Mouse (Mus musculus): ENCODE measurements at regions not wholly inside any gene's neighbourhood (a gene's known extent, or its start where the extent isn't known, plus 50 kb on each side); places are given as distances from the start of the nearest gene placed in this dataset.
A peak's percentile ranks its signal among the peaks of the same experiment; 100 is the strongest.
"Not testable (repeated sequence)": the region's sequence is repeated elsewhere in the genome, so short reads cannot be mapped to it uniquely, and the experiment has no call there.

- no peak for ATAC-seq
These were observed 193.6 kb upstream of the Six2 start for GRCm38 (mm10) chr17:85881636-85882170.

DNA sequence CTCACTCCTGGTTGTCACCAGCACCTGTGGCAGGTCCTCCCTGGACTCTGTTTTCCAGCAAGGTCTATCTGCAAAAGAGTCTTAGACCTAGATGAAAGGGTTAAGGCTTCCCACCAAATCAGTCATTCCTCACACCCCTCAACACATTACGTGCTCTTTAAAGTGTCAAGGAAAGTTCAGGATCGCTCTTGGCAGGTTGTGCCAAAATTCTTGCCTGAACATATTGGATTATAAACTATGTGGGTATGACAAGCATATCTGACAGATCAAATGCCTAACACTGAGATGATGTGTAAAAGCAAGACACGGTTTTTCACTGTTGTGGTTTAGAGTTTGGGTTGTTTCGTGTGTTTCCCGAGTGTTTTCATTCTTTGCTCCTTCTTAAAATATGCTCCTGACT lies 193.0 kb upstream of the Six2 start:
- no peak for ATAC-seq

GRCm38 (mm10) chr17:85877426-85877825 lies 189.4 kb upstream of the Six2 start:
- no peak for ATAC-seq

- no peak for ATAC-seq
These were observed 188.8 kb upstream of the Six2 start for GRCm38 (mm10) chr17:85876853-85877252.

- peak; percentile 73 for ATAC-seq
These were observed 185.9 kb upstream of the Six2 start for GRCm38 (mm10) chr17:85873853-85874586.

- no peak for ATAC-seq
These were observed 184.9 kb upstream of the Six2 start for GRCm38 (mm10) chr17:85872903-85873413.

DNA sequence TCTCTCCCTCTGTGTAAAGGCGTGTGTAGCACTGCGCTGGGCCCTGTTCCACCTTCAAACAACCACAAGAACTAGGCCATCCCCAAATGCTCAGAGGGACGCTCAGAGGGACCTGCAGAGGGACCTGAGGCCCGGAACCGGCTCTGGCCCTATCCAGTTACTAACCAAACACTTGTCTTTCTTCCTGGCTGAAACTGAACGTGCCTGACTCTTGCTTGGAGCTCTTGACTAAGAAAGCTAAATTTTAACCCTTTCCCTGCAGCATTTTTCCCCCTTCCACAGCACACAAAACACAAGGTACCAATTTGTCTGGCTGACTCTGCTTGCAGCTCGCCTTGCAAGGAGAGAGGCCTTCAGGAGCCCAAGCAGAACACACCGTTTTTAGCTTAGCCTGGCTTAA lies 182.3 kb upstream of the Six2 start:
- no peak for ATAC-seq

GRCm38 (mm10) chr17:85869179-85869578 lies 181.1 kb upstream of the Six2 start:
- ATAC-seq = no peak

DNA sequence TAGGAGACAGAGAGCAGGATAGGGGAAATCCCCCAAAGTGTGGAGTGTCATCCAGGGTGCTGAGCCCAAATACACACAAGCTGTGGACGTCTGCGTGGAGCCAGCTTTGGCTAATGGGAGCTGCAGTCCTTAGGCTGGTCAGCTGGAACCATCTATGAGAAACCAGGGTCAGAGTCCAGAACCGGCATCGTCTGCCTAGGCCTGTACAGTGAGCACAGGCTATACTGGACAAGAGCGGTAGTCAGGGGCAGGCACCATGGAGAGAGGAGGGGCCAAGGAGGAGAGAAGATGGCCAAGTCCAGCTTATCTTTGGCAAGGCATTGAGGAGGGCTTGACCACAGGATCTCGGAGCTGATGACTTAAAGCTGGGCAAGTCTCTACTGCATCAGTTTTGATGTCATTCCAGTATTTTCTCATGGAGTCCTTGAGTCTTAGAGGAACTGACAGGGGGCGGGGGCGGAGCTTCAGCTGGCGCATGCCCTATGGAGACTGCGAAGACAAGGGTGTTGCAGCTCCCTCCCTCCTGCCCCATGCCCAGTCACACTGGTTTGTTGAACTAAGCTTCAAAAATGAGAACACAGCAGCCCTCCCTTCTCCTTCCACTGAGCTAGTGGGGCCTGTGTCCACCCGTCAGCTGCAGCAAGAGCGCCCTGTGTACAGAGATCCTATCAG lies 180.0 kb upstream of the Six2 start:
- no peak for ATAC-seq

GRCm38 (mm10) chr17:85866581-85866980 lies 178.5 kb upstream of the Six2 start:
- no peak for ATAC-seq

DNA sequence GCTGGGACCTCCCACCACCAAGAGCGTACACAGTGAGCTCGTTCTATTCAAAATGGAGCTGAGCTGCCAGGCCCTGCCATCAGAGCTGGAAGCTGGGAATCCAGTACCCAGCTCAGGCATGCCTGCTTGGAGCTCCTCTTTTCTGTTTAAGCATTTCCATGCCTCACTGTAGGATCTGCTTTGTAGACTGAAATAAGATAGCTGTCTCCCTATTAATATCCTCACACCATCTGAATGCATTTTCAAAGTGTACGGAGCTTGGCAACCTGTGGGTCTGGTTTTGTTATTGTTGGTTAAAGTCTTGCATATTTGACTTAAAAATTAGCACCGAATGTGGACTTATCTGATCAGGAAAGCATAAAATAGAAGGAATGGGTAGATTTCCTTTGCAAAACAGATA lies 177.9 kb upstream of the Six2 start:
- no peak for ATAC-seq

- ATAC-seq = no peak
These were observed 173.3 kb upstream of the Six2 start for GRCm38 (mm10) chr17:85861328-85861727.

- no peak for ATAC-seq
These were observed 172.7 kb upstream of the Six2 start for GRCm38 (mm10) chr17:85860797-85861196.

DNA sequence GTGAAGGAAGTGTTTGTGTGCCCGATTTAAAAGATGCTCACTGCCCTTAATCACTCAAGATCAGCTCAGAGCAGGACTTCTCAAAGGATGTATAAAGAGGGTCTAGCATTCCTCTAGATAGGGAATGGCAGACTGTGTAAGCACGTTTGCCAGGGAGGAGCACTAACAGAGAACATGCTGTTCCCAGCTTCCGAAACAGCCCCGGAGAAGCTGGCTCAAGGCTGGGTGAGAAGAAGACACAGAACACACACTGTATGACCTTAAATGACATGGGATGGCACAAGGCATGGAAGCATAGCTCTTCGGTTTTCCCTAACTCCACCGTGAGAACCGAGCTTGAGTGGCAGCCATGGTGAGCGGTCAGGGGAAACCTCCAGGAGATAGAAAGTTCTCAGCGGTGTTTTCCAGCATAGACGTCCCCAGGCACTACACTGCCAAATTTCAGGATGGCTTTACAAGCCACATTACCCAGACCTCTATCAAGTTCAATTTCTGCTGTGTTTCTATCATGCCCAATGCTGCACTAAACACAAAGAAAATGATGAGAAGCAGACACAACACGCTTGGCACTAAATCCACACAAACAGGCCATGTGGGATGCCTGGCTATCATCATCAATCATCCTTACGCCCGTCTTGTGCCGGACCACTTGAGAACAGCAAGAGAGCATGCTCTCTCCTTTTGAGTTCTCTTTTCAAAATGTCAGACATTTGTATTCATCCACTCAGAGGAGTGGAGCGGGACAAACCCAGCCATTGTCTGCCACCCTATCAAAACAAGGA lies 172.0 kb upstream of the Six2 start:
- ATAC-seq = no peak

DNA sequence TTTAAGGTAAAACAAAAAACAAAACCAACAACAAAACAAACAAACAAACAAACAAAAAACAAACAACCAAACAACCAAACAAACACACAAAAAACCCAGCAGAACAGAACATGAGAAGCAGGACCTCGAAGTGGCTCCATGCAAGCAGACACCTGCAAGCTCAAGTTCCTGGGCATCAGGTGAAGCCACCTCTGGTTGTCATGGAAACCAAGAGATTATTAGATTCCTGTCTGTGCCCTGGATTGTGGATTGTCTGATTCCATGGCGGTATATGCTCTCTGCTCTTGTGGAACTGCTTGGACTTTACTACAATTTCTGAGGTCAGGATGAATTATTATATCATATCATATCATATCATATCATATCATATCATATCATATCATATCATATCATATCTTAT lies 170.4 kb upstream of the Six2 start:
- no peak for ATAC-seq

DNA sequence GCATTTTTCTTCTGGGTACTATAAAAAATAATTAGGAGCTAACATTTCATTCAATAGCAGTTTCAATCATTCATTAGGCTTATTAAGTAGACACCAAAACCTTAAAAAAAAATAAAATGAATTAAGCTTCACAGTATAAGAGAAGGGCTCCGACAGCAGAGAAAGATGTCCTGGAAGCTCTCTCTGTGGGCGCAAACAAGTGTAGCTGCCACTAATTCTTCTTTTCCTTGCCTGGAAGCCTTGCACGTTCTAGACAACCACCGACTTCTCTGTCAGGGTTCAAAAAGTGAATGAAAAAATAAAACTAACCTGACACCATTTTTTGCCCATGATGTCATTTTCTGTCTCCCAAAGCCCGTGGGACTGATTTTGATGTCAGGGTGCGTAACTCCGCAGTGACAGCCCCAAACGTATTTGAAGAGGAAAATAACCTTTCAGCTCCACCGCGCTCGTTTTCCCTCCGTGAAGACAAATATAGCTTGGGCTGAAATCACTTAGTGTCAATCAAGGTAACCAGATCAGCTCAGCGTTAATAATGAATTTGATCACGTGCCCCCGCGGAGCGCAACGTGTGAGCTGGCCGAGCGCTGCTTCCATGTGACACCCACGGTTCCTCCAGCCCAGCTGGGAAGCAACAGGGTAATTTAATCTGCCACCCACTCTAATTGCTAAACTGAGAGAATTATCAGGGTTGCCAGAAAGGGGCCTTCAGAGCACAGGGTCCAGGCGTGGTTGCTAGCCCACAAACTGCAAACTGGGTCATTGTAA lies 169.8 kb upstream of the Six2 start:
- no peak for ATAC-seq

DNA sequence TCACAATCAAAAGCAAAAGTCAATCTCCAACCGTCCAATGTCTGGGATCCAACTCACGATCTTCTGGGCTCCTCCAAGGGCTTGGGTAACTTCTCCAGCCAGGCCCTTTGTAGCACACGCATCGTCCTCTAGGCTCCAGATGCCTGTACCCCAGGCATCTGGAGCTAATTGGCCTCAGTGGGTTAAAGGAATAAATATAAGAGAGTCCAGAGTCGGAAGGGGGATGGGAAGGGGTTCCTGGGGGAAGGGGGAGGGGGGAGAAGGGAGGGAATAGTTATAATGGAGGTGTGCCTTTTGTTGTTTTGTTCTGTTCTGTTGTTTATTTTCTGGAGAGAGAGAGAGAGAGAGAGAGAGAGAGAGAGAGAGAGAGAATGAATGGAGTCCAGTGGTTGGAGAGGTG lies 168.8 kb upstream of the Six2 start:
- not testable (repeated sequence) for ATAC-seq

DNA sequence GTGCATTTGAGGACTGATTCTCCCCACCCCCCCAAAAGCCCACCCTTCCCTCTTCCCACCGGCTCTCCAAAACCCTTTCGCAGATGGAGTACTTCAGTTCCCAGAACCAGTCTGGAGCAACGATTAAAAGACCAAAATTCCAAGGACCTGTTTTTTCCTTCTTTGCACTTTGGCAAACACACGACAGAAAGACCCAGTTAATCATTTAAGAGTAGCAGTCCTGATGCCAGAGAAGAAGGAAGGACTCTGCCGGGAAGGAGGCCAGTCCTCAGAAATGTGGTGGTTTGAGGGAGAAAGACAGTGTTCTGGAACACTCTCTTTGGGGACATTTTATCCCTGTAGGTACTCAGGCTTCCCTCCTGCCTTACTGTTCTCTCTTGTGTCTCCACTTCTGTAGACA lies 165.1 kb upstream of the Six2 start:
- no peak for ATAC-seq

GRCm38 (mm10) chr17:85848526-85848925 lies 160.5 kb upstream of the Six2 start:
- ATAC-seq = no peak

- no peak for ATAC-seq
These were observed 159.7 kb upstream of the Six2 start for GRCm38 (mm10) chr17:85847756-85848155.

DNA sequence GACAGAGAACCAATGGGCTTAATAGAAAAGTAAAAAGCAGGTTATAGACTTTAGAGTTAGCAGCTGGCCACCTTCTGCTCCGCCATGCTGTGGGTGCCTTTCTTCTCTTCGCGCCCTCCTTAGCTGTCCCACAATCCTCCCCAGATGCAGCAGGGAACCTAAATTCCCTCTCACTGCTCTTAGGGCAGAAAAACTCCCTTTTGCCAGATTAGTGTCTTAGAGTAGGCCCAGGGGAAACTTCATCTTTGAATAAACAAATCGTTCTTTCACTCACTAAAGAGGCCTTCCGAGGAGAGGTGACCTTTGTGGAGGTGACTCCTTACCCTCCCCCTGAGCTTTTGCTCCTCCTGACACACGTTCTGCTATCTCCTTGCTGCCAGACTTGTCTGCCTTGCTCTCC lies 157.0 kb upstream of the Six2 start:
- ATAC-seq = no peak

- no peak for ATAC-seq
These were observed 156.4 kb upstream of the Six2 start for GRCm38 (mm10) chr17:85844486-85844885.

Data from CD4-positive, CD25-positive, alpha-beta regulatory T cell, adult 4 months (primary cell).